Mouse (Mus musculus) yolk sac, embryonic 10.5 days (tissue): ENCODE results near the gene Msi2.

Experiments
- DNase-seq: peaks from one replicate; pipeline ENCODE4 v3.0.0-alpha.2; 2017; ENCODE audit warnings: low spot score

Msi2 gene

DNA sequence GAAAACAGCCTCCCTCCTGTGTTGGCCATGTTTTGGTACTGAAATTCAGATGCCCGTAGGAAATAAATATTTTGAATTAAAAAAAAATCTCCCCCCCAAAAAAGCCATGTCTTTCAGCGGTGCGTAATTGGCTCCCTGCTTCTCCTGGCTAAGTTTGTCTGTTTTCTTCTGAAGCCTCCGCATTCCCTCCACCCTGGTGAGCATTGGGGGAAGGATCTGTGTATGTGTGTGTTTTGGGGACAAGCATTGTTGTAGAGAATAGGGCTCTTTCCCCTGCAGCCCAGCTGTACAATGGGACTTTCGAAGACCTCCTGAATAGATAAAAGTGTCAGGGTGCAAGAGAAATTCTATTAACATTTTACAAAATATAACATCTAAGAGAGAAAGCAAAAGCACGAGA is 236.1 kb downstream of the Msi2 start:
- no peak for DNase-seq

DNA sequence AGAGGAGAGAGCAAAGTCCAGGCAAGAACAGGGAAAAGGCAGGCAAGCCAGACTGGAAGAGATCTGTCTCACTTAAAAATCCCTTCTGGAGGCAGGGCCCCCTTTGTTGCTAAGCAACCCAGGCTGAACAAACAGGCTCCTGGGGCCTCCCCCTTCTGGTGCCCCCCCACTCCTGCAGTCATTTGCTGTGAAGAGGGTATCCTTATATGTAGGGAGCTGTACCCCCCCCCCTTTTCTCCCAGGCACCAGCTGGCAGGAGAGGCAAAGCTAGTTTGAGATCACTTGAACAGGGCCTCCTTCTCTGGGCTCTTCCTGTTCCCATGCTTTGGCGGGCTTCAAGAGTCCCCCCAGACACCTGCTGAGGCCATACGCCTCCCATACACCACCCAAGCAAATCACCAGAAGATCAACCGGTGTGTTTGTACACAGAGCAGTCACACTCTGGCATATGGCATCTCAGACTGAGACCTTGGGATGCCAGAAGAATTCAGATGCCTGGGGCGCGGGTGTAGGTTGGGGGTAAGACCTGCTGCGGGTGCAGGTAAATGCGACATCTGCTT is 236.6 kb downstream of the Msi2 start:
- DNase-seq = peak; percentile 40

DNA sequence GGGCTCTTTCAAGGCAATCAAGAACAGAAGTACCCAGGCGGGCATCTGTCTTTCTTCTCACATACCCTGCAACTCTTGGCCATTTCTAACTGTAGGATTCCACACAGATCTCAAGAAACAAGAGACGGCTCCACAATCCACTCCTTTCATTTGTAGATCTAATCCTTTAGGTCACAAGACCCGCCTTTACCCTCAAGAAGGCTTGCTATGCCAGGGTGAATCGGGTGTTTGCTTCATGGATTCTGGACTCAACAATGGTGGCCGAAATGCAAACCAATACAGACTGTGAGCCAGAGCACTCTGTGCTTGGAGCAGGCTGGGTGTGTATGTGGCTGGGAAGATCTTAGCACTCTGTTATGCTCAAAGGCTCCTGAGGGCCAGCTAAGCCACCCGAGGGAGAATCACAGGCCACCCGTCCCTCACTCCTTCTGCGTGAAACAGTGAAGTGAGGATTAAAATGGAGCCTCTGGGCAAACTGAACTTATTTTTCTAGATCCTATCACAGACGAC is 237.2 kb downstream of the Msi2 start:
- DNase-seq = no peak

DNA sequence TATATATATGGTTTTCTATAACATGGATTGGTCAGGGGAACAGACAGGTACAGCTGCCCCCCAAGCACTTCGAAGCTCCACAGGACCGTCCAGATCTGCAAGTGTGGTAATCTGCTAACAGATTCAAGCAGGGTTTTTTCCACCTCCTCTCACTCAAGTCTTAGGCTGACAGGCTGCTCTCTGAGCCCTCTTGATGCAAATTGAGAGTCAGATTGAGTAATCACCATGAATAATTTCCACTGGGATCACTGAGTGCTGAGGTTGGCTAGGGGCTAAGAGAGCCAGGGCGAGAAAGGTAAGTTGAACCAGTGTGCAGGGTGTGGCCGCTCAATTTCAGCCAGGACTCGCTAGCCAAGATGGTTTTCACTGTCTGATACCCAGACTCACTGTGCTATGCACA is 238.8 kb downstream of the Msi2 start:
- DNase-seq = no peak

DNA sequence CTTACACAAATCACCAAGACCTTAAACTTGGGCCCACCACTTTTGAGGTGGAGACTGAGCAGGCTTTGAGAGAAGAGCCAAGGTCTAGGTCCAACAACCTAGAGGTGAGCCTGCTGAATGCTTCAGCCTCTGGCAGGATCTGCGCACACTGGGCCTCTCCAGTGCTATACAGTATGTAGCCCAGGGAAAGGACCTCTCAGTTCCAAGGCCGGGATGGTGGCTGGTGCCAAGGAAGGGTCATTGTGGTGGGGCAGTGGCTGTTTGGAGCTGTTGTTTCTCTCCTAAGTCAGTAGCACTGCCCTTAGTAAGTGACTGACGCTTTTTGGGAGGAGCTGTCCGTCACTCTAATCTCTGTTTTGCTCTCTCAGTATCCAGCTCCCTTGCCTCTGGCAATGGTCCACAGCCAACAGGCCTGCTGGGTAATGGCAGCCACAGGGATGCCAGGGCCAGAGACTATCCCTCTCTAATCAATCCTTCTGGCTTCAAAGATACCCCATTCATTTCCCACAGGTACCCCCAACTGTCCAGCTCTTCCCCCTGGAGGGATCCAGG is 243.3 kb downstream of the Msi2 start:
- no peak for DNase-seq

DNA sequence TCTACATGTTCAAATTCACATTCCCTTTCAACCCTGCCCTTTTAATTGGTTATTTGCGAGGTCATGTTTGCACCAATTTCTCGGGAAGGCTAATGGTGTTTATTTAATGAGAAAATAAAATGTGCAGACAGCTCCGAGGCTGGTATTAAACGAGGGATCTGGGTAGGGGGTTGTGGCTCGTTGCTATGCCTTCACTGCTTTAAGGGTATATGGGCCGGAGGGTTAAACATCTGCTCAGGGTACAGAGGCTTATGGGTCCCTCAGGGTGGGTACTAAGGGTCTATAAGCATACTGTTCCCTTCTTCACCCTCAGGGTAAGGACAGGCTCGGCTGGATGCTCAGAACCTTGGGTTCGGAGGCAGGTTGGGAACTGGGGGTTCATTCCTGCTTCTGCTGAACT is 245.6 kb downstream of the Msi2 start:
- no peak for DNase-seq

DNA sequence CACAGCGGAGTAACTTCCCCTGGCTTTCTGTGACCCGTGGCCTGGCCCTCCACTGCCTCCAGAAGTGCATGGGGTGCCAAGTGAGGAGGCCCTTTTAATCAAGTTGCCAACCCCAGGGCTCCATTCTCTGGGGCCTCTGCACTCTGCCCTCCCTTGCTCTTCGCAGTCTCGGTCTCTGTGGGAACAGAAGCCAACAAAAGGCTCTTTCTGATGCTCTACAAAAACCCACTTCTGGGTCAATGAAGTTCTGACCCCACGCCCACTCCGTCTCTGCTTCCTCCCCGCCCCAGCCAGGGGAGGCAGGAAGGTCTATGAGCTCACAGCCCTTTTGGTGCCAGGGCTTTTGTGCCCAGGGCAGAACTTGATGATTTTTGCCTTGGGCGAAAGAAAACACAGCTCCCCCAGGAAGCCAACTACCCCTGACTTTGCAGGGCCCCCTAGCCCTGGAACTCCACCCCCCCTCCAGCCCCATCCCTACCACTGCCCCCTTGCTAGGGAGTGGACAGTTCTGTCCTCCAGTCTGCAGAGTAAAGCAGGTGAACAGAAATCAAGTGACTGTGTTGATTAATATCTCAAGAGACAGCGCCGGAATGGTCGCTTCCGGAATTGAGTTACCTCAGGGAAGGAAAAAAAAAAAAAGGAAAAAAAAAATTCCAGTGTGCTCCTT is 246.2 kb downstream of the Msi2 start:
- DNase-seq = no peak

DNA sequence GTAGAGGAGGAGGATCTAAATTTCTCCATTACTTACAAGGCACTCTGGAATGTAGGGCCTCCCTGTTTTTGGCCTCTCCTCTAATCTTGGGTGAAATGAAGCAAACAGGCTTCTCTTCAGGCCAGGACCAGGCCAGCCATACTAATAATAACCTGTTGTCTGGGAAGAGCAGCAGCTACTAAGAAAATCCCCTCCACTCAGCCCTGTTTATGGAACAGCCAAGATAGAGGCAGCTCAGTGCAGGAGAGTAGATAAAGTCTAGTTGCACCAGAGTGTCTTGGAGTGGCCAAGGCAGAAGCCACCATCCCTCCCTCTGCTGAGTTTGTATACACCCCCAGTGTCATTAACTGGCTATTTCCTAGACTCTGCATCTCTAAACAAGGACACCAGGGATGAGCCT is 247.7 kb downstream of the Msi2 start:
- DNase-seq = no peak

DNA sequence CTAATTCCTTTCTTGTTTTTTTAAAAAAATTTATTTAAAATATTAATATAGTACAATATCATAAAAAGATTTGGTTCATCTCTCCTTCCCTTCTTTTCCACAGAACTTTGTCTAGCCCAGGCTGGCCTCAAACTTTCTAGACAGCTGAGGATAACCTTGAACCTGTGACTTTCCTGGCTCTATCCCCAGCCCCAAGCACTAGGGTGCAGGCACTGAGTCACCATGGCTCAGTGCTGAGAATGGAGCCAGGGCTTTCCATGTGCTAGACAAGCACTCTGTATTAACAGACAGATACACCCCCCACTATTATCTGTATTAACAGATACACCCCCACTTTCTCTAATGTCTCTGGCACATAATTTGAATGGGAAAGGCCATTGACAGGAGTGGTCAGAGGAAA is 249.3 kb downstream of the Msi2 start:
- DNase-seq = no peak

DNA sequence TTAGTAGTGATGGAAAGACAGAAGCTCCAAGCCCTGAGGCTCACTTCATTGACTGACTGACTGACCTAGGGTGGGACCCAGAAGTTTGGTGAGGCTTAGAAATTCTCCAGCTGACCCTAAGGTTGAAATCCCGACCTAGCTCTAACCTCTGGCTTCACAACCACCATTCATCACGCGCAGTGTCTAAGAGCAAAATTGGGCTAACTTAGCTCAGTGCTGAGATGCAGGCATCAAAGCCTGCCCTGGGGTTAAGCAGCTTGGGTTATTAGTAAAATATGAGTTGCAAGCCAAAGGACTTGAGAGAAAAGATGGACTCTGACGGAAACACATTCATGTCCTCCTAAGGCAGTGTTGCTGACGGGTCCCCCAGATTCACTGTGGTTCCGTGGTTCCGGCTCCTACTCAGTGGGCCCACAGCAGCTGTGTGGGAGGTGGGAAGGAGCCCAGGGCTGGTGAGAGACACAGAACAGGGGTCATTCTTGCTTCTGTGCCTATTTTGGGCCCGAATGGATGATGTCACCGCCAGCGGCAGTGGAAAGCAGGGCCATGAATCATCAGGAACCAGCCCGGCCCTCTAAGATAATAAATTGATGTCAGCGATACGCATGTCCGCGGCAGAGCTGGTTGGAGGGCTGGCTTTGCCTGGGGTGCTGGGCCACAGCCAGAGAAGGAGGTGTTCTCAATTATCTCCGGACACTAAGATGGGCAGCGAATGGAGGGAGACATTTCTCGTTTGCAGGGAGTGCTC is 250.6 kb downstream of the Msi2 start:
- peak; percentile 26 for DNase-seq

DNA sequence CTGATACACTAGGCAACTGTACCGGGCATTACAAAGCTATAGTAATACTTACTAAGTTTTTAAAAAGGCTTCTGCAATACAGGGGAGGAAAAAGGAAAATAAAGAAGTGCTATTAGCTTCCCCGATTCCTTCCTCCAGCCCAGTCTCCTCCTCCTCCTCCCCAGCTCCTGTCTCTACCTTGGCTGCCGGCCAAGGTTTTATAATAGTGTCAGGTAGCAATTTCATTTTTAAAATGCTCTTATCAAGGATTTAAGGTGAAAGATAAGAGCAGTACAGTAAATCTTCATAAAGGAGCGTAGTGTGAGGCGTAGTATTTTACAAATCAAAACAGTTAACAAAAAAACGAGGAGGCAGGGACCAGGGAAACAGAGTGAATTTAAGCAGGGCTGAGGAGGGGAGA is 254.4 kb downstream of the Msi2 start:
- no peak for DNase-seq

DNA sequence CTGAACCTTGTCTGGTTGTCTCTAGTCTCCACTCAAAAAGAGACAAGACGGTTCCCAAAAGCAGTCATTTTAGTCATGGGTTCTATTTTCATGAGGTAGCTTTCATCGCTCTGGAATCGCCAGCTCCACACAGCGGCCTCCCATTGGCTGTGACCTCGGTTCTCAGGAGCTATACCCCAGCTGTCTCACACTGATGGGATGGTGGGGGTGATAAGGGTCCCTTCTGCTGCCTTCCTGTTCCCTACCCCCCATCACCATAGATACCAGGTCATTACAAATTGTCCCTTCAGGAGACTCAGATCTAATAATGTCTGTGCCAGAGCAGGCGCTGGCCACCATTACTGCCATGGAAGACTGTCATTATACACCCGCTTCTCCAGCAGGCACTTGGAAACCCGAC is 255.5 kb downstream of the Msi2 start:
- DNase-seq = no peak

DNA sequence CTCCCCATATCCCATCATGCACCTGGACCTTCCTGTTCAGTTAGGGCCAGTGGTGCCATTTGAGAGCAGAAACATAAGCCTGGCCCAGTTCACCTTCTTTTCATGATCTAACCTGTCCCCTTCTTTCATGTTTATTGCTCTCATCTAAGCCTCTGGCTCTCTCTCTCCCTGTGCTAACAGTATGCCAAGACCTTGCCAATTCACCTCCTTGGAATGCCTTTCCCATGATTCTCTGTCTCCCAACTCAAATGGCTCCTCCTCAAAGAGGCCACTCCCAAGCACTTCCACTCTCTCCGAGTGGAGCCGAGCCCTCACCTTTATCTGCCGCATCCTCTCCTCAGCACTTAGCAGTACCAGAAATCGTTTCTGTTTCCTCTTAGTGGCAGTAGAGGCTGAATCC is 256.7 kb downstream of the Msi2 start:
- no peak for DNase-seq

DNA sequence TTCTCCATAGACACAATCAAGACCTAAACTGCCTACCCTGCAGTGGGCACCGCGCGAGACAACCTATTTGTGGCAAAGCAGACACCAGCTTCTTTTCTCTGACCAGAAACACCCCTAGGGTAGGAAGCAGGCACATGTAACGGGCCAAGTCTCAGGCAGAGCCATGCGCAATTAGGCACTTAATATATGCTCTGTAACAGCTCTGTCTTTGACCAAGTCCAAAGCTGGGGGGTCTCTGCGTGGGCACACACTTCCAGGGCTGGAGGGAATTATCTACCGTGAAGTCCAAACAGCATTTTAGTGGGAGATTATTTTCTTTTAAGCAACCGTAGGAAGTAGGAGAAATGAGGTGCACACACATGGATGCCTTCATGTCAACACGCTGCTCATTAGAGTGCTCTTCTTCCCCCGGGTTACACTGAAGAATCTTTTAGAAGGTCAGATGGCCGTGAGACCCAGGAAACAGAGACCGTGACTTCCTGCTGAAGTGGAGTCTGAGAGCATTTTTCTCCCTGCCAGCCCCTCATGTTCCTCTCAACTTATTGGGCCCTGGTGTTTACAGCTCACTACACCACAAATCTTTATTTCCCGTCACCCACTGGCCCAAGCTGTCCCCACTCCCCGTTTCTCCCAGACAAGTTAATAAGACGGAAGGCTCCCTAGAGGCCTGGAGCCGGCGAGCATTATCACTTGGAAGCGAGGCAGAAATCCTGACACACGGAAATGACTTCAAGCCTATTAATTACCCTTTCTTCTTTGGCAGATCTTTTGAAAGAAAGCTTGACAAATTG is 258.2 kb downstream of the Msi2 start:
- peak; percentile 21 for DNase-seq

DNA sequence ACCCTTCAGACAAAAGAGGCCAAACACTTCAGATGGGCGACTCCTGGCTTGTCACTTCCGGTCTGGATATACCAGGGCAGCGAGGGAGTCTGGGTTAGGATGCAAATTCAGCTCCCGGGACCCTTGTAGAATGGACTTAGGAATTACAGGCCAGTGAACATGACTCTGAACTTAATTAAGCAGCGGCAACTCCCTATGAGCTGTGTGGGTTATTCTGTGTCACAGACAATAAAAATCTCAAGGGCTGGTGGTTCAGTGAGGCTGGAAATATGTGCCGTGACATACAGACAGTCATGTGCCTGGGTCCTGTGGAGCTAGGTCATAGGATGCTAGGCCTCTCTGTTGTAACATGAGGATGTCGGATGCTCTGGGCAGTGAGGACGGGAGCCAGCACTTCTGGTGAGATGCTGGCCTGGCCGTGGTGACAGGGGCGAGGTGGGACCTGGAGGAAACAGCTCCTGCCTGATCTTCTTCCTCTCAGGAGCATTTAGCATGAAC is 261.0 kb downstream of the Msi2 start:
- DNase-seq = no peak

DNA sequence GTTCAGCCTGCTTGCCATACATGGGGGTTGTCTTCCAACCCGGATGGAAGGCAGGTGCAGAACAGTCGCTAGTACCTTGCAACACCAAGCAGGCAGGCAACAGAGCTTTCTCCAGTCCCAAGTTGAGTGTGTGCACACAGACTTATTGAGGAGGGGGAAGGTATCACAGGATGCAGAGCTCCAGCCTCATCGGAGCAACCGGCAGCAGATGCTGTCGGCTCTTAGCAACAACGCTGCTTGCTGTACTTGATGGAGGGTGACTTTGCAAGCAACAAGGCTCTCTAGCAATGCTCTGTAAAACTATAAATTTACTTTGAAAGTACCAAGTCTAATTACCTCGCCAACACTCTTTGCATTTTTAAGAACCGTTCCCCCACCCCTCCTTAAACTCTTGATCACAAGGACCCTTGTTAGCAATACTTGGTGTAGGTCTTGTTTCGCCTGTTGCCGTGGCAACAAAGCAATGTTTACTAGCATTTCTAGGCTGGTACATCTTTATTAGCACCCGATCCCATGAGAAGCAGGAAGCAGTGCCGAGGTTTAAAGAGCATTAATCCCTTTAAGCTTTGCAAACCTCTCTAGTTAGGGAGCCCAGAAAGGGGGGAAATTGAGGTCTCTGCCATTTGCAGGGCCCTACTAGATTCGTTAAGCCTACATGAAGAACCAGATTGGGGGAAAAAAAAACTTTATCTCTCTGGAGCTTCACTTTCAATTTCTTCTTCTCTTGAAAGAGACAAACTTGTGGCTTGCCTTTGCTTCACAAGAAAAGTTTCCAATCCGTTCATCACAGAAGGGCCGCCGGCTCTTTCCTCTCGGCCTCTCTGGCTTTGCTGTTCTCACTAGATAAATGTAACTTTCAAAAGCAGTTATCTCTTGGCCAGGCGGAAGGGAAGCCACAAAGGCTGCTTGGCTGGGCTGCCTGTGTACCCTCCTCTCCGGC is 263.2 kb downstream of the Msi2 start:
- DNase-seq = no peak

DNA sequence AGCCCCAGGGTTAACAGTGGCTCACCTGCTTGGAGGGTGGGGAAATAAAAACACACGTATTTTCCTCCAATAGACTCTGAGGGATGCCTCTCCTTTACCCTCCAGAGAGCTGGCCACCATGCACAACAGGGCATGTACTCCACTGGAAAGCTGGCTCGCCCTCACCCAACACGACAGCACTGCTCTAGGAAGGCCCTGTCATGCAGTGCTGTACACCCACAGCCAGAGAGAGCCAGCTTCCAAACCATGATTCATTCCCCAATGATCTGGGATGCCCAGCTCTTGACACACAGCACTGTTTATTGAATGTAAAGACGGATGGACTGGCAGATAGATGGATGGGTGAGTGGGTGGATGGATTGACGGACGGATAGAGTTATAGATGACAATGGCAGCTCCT is 269.1 kb downstream of the Msi2 start:
- no peak for DNase-seq

DNA sequence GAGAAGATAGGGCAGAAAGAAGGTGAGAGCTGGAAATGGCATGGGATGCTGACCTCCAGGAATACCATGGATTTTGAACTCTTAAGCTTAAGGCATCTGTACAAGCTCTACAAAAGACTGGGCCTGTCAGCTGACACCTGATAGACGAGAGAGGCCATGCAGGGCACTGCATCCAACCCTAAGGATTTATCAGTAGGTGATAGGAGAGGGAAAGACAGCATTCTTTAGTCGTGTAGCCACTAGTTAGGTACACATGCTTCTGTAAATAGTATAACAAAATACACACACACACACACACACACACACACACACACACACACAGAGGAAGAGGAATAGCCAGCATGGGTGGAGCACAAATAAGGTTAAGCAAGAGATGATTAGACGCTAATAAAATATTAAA is 269.7 kb downstream of the Msi2 start:
- DNase-seq = no peak

DNA sequence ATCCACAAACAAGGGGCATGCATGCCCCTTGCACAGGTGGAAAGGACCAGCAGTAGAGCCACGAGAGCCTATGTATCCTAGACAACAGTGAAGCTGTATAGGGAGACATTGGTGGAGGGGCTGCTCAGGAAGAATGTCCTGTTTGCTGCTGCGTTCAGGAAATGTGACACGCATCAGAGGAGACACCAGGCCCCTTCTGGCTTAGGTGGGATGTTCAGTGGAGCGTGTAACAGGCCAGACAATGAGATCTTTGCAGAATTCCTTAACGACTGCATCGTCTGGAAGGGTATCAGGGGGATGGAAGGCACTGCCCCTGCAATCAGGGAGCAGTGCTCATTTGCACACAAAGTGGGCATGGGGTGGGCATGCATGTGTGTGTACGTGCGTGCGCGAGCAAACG is 271.0 kb downstream of the Msi2 start:
- DNase-seq = no peak

DNA sequence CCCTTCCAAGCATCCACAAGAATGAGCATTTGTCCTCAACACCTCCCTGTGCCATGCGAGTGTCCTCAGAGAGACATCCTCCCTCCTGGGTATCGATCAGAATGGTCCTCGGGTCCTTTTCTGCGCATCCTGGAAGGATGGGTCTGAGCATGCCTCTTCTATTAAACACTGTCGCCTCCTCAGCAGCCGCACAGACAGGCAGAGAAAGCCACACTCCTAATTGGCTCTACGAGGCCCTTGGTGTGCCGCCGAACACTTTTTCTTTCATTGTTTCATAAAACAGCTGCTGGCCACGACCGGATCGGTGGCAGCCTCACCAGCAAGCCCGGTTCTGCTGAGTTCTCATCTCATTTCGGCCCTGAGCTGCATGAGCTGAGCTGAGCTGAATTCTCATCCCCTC is 274.4 kb downstream of the Msi2 start:
- DNase-seq = no peak

DNA sequence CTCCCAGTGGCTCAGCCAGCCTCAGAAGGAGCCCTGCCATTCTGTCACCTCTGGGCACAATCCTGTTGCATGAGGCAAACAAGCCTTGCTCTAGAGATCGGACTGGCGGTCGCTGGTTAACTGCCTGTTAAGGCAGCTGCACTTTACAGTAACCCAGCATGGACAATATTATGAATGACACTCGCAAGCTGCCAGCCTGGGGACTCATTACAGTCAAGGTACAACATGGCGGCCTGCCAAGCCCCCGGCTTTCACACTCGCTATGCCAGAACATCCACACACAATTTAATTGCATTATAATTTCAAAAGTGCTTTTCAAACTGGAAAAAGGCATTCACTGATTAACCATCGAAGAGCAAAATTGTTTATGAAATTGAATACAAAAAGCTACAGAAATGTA is 275.0 kb downstream of the Msi2 start:
- no peak for DNase-seq
